Mouse (Mus musculus): ENCODE measurements around the gene Crat. TPM values are rescaled to one million over a fixed set of nuclear protein-coding genes. Genes with fewer than 3 reads are reported as not detected.
A peak's percentile ranks its signal among the peaks of the same experiment; 100 is the strongest.
"Not testable (repeated sequence)": the region's sequence is repeated elsewhere in the genome, so short reads cannot be mapped to it uniquely, and the experiment has no call there.

The Crat gene
- total RNA-seq, 2 experiments from 2014 or later, result 45.5 to 47.1 TPM

DNA sequence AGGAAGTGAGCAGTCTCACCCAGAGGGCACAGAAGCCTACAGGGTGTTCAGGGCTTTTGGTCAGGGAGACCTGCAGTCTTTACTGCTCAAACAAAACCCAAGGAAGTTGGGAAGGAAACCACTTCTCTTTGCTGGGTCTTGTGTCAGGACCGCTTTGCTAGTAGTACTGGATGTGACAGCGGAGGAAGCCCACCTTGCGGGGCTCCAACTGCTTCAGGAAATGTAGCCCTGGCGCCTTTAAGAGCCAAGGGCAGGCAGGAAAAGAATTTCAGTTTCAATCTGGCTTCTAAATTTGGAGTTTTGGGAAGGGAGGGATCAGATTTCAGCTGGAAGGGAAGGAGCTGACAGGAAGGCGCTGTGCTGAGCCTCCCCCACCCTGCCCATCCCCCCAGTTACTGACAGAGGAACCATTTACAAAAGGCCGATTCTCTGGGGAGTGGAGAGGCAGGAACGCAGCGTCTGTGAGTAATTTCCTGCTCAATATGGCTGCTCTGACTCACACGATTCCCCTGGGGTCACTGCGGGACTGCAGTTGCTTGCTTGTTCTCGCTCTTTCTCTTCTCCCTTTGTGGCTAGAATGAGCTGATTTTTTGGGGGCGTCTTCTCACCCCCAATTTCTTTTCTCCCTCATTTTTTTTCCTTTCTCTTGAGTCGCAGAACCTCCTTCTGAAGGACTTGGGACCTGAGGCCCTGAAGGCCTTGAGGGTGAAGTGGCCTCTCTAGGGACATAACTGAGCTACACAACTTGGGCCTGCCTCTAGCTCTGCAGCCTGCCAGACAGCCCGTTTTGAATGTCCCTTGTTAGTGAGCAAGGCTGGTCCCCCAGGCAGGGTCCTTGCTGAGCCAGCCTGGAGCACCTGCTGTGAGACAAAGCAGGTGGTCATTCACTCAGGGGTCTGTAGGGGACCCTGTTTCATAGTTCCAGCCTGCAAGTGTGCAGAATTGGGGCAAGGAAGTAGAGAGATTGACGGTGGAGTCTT is 26.2 kb upstream of the Crat start:
- DNase-seq (ENCODE audit: low spot score in 2 of 2), result peak; percentile 74 to 91
- intact Hi-C loops (cut with DNase I), result loop anchor here (2.0 kb wide), 2 partner anchors 29 to 353 kb away; no protein-coding TSS in a partner anchor

DNA sequence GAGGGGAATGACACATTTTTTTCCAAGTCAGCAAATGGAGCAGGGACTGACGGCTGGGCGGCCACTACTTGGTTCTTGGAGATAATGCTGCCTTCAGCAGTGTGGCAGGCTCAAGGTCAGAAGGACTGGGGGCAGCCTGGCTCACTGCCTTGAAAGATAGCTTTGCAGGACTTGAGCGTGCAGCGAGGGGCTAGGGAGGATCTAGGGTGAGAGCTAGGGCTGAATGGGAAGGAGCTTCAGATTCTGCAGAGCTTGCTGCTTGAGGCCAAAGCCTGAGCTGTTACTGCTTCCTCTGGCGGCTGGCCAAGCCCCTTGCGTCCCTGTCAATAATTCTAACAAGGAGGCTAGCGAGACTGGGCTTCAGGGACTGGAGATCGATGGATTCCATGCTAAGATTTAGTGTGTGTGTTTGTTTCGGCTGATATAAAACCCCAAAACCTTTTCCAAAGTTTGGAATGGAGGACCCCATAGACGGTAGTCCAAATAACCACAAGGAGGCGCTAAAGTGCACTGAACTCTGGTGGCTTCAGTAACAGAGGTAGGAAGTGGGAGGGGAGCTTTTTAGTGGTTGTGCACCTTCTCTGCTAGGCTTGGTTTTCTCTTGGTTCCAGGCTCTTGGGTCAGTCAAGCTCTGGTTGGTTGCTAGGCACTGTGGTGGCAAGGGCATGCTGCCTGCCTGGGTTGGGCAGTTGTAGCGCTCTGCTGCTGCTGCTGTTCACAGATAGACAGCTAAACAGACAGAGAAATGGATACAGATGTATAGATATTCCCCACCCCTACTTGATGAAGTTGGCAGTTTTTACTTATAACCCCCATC is 25.3 kb upstream of the Crat start:
- intact Hi-C loops (cut with DNase I), result loop anchor here (2.0 kb wide), 2 partner anchors 30 to 354 kb away; no protein-coding TSS in a partner anchor
- DNase-seq (ENCODE audit: low spot score in 2 of 2), result peak; percentile 69 to 90

DNA sequence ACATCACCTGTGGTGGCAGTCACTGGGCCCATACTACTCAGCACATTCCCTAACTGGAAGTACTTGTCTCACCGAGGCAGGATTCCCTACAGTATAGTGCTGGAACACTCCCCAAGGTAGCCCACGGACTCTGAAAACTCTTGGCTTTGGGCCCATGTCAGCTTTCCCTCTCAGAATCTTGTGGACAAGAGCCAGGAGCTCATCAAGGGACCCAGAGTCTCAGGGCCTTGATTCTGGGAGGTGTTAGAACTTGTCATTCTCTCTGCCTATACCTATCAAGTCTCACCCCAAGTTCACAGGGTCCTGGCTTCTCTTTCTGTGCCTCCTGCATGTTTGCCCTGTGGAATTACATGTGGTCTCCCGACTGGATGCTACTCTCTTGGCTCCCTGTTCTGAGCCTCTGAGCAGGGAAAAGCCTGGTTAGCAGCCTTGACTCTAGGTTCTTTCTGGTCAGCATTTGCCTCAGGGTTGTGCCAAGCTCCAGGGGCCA is 24.6 kb upstream of the Crat start:
- no peak for DNase-seq (ENCODE audit: low spot score in 2 of 2)

DNA sequence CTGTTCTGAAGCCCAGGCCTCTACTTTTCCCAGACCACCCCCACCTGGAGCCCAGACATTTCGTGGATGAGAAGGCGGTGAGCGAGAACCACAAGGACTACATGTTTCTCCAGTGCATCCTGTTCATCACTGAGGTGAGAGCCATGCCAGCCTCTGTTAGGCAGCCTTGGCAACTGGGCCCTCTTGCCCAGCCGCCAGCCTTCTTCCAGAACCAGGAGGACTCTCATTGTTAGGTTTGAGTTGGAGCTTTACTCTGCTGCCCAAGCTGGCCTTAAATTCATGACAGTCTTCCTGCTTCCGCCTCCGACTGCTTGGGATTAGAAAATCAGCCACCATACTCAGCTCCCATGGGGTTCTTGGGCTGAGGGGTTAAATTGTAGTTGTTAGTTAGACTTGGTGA is 24.0 kb upstream of the Crat start:
- intact Hi-C loops (cut with DNase I), result loop anchor here (2.0 to 5.0 kb wide), 3 partner anchors 31 to 493 kb away; no protein-coding TSS in a partner anchor
- no peak for DNase-seq (ENCODE audit: low spot score in 2 of 2)

More for the DNA sequence above, 24.6 kb upstream of the Crat start:
- intact Hi-C loops (cut with DNase I), result loop anchor here (2.0 kb wide), 2 partner anchors 31 to 355 kb away; no protein-coding TSS in a partner anchor

DNA sequence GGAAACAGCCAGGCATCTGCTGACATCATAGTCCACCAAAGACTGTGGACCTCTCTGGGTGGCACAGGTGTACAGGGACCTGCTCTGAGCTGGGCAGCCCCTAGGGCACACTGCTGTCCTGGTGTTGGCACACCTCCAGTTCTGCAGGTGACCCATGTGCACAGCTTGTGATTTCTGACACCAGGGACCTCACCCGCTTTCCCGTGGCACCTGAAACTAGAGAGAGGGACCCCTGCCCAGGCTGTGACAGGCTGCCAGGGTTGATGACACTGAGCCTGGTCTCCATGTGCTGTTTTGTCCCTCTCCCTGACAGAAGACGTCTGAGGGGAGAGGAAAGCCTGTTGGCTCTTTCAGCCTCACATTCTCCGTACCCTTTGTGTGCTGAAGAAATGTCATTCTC is 22.2 kb upstream of the Crat start:
- DNase-seq (ENCODE audit: low spot score in 2 of 2), result no peak
- intact Hi-C loops (cut with DNase I), result loop anchor here (5.0 kb wide), 1 partner anchor 495 kb away; no protein-coding TSS in a partner anchor

DNA sequence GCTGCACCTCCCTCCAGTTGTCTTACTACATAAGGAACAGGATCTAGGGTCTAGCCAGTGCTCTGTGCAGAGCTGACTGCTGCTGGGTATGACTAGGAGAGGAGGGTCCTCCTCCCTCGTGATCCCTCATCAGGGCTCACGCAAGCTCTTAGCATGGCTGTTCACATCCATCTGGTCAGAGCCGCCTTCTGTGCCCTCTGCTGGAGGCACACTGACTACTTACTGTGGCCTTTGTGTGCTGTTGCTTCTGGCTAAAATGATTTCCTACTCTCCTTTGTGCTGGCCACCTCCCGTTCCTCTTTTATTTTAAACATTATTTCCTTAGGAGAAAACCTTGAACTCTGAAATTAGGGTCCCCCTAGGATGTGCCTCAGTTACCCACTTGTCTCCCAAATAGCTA is 21.2 kb upstream of the Crat start:
- no peak for DNase-seq (ENCODE audit: low spot score in 2 of 2)
- intact Hi-C loops (cut with DNase I), result loop anchor here (1.0 to 5.0 kb wide), 2 partner anchors 359 to 495 kb away; no protein-coding TSS in a partner anchor

DNA sequence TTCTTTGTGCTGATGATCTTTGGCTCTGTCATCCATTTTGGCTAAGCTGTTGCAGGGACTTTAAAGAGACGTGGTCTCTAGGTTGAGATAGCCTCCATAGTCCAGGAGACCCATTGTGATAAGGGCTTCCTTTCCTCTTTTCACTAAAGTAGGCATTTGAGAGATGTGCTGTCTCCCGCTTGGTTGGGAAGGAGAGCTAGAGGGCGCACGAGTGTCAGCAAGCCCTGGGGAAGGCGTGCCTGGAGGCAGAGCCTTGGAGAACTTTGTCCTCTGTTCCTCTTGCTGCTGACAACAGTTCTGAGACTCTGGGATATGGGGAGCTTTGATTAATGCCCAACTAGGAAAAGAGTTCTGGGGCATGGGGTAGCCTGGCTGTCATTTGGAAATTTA is 20.5 kb upstream of the Crat start:
- intact Hi-C loops (cut with DNase I), result loop anchor here (1.0 to 5.0 kb wide), 2 partner anchors 360 to 496 kb away; no protein-coding TSS in a partner anchor
- DNase-seq (ENCODE audit: low spot score in 2 of 2), result no peak

DNA sequence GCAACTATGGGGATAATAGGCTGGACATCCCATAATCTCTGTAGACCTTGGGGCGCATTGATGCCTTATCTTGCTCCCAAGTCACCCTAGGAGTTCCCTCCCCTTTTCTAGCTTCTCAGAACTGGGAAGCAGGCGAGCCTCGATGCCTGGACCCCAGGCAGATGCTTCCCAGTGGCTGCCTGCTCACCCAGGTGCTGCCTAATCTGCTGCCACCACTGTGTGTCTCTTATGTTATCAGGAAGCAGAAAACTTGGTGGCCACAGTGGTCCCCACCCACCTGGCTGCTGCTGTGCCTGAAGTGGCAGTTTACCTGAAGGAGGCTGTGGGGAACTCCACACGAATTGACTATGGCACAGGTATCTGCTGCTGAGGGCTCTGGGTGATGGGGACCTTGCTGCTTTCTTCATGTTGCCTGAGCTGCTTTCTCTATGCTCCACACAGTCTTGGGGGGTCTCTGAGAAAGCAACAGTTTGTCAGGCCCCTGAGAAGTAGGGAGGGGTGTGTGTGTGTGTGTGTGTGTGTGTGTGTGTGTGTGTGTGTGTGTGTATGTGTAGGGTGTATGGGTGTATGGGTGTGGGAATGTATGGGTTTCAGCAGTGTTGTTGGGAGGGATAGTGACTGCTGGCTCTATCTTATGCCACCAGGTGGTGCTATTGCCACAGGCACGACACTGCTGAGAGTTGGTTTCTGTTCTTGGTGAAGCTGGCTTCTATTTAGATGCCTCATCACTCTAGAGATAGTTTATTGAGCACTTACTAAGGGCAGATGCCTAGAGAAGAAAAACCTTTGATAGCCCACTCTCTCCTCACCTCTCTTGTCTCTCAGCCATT is 19.9 kb upstream of the Crat start:
- intact Hi-C loops (cut with DNase I), result loop anchor here (1.0 to 5.0 kb wide), 2 partner anchors 361 to 497 kb away; no protein-coding TSS in a partner anchor
- DNase-seq (ENCODE audit: low spot score in 2 of 2), result peak; percentile 81 to 84

DNA sequence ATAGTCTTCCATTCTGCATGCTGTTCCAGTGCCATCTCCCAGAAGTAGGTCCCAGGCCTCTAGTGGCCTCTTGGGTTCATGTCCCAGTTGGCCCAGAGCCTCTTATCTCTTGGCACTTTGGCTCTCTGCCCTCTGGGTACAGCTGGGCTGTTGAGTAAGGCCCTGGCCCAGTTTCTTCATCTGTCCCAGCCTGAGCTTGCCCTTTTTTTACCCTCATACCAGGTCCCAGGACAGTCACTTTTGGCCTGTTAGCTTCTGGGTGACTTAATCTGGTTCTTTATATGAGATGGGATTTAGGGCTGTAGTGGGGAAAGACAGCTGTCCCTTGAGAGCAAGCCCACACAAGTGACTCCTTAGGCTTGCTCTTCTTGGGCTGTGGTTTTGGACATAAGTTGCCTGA is 13.5 kb upstream of the Crat start:
- DNase-seq (ENCODE audit: low spot score in 2 of 2), result no peak
- intact Hi-C loops (cut with DNase I), result no loop called here

DNA sequence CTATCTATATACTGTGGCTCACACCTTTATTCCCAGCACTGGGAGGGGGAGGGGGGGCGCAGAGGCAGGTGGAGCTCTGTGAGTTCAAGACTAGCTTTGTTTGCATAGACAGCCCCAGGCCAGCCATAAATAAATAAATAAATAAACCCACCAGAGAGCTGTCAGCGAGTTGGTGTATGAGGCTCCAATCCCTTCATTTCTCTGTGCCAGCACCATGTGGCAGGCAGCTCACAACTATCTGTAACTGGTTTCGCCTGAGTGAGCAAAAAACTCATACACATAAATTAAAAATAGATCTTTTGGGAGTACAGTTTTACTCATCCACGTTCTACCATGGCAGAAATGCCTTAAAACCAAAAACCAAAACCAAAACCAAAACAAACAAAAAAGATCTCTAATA is 5.8 kb upstream of the Crat start:
- DNase-seq (ENCODE audit: low spot score in 2 of 2), result no peak
- intact Hi-C loops (cut with DNase I), result no loop called here

DNA sequence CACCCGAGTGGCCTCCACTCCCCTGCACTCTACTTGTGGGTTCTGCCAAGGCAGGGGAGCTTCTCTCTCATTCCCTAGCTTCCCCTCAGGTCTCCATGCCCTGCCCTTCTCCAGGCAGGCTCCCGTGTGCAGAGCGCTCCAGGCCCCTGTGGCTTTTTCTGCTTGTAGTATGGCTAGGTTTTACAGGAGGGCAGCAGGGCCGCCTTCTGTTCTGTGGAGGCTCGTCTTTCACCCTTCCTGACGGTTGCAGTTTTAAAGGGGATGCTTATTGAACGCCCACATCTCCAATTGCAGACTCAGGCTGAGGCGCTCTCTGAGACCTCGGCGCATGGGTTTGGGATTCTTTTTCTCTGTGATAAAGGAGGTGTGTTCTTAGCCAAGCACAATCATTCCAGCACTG is 3.5 kb upstream of the Crat start:
- DNase-seq (ENCODE audit: low spot score in 2 of 2), result no peak
- intact Hi-C loops (cut with DNase I), result no loop called here

DNA sequence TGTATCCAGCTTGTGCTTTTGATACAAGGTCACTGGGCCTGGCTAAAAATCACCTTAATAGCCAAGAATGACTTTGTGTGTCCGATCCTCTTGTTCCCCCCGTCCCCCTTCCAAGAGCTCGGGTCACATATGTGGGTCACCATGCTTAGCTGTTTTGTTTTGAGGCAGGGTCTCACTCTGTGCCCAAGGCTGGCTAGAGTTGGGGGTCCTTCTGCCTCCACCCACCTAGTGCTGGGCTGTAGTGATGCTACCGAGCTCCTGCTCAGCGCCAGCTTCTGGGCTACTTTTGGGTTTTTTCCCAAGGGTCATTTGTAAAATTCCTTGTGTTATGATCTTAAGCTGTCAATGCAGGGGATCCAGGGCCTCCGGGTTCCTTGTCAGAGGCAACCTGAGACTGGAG is 2.6 kb upstream of the Crat start:
- no peak for DNase-seq (ENCODE audit: low spot score in 2 of 2)
- intact Hi-C loops (cut with DNase I), result no loop called here

DNA sequence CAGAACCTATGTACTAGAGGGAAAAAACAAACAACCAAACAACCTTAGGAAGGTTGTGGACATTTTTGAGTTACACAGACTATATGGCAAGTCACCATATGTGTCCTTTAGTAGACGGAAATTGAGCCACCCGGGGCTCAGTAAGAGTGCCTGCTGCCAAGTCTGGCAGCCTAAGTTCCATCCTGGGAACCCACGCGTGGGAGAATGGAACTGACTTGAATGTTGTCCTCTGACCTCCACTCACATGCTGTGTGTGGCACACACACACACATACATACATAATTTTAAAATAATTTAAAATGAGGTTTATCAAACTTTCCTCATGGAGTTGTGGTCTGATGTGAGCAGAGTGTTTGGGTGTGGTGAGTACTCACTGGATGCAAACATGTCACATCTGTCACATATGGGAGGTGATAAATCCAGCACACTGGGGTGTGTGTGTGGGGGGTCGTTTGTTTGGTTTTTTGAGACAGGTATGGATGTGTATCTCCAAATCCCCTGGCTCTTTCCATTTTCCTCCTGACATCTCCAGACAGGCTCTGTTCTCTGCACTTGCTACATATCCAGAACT is 2.1 kb upstream of the Crat start:
- intact Hi-C loops (cut with DNase I), result no loop called here

DNA sequence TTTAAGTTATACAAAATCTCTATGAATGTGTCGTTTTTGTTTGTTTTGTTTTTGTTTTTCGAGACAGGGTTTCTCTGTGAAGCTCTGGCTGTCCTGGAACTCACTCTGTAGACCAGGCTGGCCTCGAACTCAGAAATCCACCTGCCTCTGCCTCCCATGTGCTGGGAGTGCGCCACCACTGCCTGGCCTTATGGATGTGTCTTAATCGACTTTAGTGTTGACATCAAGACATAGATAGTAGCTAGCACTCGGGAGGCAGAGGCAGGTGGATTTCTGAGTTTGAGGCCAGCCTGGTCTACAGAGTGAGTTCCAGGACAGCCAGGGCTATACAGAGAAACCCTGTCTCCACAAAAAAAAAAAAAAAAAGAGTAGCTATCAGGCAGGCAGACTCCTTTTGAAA is 1.5 kb upstream of the Crat start:
- DNase-seq (ENCODE audit: low spot score in 2 of 2); intact Hi-C loops (cut with DNase I): not testable (repeated sequence)

More for the DNA sequence above, 2.1 kb upstream of the Crat start:
- no peak for DNase-seq (ENCODE audit: low spot score in 2 of 2)

DNA sequence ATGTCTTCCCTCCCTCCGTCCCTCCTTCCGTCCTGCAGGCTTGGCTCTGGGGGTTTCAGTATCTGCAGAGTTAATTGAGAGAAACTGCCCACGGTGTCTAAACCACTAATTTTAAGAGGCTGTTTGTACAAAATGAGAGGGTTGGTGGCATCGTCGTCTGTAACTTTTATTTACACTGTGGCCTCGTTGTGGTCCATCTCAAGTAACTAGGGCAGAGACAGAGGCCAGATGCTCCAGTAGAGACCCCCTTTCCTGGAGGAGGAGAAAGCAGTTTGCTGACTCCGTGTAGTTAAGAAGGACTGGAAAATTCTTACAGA is 994 bp upstream of the Crat start:
- intact Hi-C loops (cut with DNase I), result no loop called here
- no peak for DNase-seq (ENCODE audit: low spot score in 2 of 2)

DNA sequence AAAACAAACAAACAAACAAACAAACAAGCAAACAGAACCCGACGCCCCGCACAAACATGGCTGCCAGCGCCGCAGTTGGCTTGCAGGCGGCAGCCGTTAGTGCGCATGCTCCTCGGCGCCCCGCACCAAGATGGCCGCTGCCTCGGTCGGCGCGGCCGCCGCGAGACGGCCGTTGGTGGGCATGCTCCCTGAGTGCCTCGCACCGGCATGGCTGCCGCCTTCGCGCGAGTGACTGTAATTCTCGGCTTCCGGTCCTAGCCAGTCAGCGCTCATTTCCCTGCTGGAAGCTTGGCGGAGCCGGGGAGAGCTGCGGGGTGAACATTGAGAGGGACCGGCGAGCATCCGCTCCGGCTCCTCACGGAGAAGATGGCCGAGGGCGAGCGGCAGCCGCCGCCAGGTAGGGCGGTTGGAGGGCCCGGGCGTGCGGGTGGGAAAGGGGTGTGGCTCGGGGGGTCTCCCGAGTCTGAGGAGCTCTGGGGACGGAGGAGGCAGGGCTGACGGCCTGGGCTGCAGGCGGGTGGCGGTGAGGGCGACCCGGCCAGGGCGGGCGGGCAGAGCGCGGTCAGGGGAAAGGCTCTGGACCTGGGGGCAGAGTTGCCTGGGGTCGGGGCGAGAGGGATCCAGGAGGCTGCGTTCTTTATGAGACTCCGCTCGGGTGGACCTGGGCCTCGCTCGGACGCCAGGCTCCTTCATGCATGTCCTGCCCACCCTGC is 479 bp upstream of the Crat start, which contains the start of gene Ptpa:
Gene Ptpa (plus strand): TSS at position 104 of the 713 bp plus-strand sequence.
- DNase-seq (ENCODE audit: low spot score in 2 of 2), result peak; percentile 94 to 95
- intact Hi-C loops (cut with DNase I), result no loop called here

DNA sequence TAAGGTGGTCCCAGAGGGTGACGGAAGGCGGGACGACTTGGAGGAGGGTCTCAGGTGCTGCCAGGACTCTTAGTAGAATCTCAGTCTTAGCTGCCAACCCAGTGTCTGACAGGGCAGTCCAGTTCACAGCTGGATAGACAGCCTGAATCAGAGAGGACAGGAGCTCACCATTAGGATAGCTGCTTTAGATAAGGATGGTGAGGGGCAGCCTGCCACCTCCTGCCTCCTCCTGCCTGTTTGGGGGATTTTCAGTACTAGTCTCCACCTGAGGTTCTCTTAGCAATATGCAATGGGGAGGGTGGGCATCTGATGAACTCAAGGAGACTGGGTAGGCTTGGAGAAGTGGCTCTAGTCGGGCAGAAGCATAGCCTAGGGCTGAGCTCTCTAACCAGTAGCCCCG is 932 bp downstream of the Crat start:
- no peak for DNase-seq (ENCODE audit: low spot score in 2 of 2)
- intact Hi-C loops (cut with DNase I), result no loop called here

DNA sequence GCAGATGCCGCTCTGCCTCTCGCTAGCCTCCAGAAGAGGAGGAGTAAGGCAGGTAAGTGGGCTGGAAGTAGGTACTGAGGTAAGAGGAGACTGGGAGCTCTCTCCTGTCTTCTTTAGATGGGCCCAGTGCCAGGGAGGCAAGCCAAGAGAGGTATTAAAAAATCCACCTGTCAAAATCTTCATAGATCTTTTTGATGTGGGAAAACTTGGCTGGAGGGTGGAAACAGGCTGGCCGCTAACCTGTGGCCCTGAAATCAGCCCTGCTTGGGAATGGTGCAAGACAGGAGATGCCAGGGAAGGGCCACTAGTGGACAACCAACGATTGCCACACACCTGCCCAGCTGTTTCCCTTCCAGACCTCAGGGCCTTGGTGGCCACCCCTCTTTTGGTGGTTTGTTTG is 1.5 kb downstream of the Crat start:
- intact Hi-C loops (cut with DNase I), result no loop called here
- no peak for DNase-seq (ENCODE audit: low spot score in 2 of 2)

Data from left cerebral cortex, postnatal 14 days (tissue).